Mouse (Mus musculus) CH12.LX (cell line): ENCODE results near the gene Glis3. TPM values are rescaled to one million over a fixed set of nuclear protein-coding genes. Genes with fewer than 3 reads are reported as not detected.

Source experiments
- DNase-seq: peaks from one replicate; pipeline ENCODE4 v3.0.0-alpha.2; 2013; ENCODE audit errors: extremely low read depth
- H3K27ac ChIP-seq: 2 replicates; pipeline ENCODE4 v1.5.1; 2012; ENCODE audit warnings: low read depth, mild to moderate bottlenecking, control low read depth, moderate library complexity; ENCODE audit not compliant: insufficient read depth
- H3K27me3 ChIP-seq: replicated peaks from 2 replicates; pipeline ENCODE3; 2012; ENCODE audit warnings: inconsistent platforms
- H3K36me3 ChIP-seq, 2 experiments: replicated peaks in 1 of 2; 2 replicates each; pipeline versions ENCODE3 to v1.6.1; 2012; ENCODE audit warnings: inconsistent platforms in 1 of 2, low read length in 1 of 2, mild to moderate bottlenecking in 1 of 2, mixed read lengths in 1 of 2, moderate library complexity in 1 of 2; ENCODE audit not compliant: control insufficient read depth in 1 of 2, insufficient read depth in 1 of 2
- H3K4me1 ChIP-seq, 2 experiments: 2 replicates each; pipeline ENCODE4 v1.6.1; 2012; ENCODE audit warnings: inconsistent platforms in 1 of 2, moderate library complexity in 1 of 2; ENCODE audit not compliant: insufficient read depth in 2 of 2, control insufficient read depth in 1 of 2
- H3K4me2 ChIP-seq: 2 replicates; pipeline ENCODE4 v1.6.1; 2012; ENCODE audit warnings: low read depth, mild to moderate bottlenecking, control low read depth; ENCODE audit not compliant: poor library complexity, insufficient read depth, severe bottlenecking
- H3K4me3 ChIP-seq, 3 experiments: fragments of 150-350 bp in 1 of 3; sonication (generic) in 1 of 3; replicated peaks in 1 of 3; 2 replicates each; pipeline versions ENCODE3 to v1.5.1; 2011 to 2012; ENCODE audit warnings: low read depth in 2 of 3, low read length in 2 of 3, mild to moderate bottlenecking in 2 of 3, moderate library complexity in 2 of 3, control low read depth in 1 of 3, improper control_type of control experiment in 1 of 3, inconsistent platforms in 1 of 3, mixed read lengths in 1 of 3; ENCODE audit not compliant: poor library complexity in 1 of 3
- H3K79me2 ChIP-seq: replicated peaks from 2 replicates; pipeline ENCODE4 v1.6.1; 2012; ENCODE audit warnings: mild to moderate bottlenecking, moderate library complexity; ENCODE audit not compliant: control insufficient read depth, poor library complexity, insufficient read depth, severe bottlenecking; ENCODE audit errors: extremely low read depth
- H3K9ac ChIP-seq: 2 replicates; pipeline ENCODE4 v1.6.1; 2012; ENCODE audit warnings: low read depth, mild to moderate bottlenecking, control low read depth, moderate library complexity; ENCODE audit not compliant: insufficient read depth
- H3K9me3 ChIP-seq: replicated peaks from 2 replicates; pipeline ENCODE3; 2012; ENCODE audit warnings: low read length, inconsistent platforms, mixed read lengths
- BHLHE40 ChIP-seq: IDR thresholded peaks from 2 replicates; pipeline ENCODE4 v1.6.1; 2011; ENCODE audit warnings: mild to moderate bottlenecking, low read depth, low read length, improper control_type of control experiment
- CTCF ChIP-seq, 2 experiments: IDR thresholded peaks in 1 of 2; conservative IDR thresholded peaks in 1 of 2; 2 replicates each; pipeline ENCODE4 v1.5.1; 2011 to 2012; ENCODE audit warnings: low read depth in 2 of 2, low read length in 2 of 2, improper control_type of control experiment in 1 of 2, inconsistent platforms in 1 of 2, mild to moderate bottlenecking in 1 of 2, moderate library complexity in 1 of 2
- E2F4 ChIP-seq: IDR thresholded peaks from 2 replicates; pipeline ENCODE4 v1.6.1; 2011; ENCODE audit warnings: low read depth, low read length, improper control_type of control experiment; ENCODE audit not compliant: insufficient replicate concordance
- ELF1 ChIP-seq: IDR thresholded peaks from 2 replicates; pipeline ENCODE4 v1.6.1; 2014; ENCODE audit warnings: low read depth, mild to moderate bottlenecking, inconsistent platforms, low read length, improper control_type of control experiment
- EP300 ChIP-seq: IDR thresholded peaks from 2 replicates; pipeline ENCODE4 v1.6.1; 2011; ENCODE audit warnings: low read length, improper control_type of control experiment
- JUND ChIP-seq: conservative IDR thresholded peaks from 2 replicates; pipeline ENCODE4 v1.6.1; 2011; ENCODE audit warnings: low read depth, low read length, improper control_type of control experiment
- MAFK ChIP-seq: IDR thresholded peaks from 2 replicates; pipeline ENCODE4 v1.6.1; 2011; ENCODE audit warnings: low read length, improper control_type of control experiment; ENCODE audit not compliant: insufficient replicate concordance
- MAX ChIP-seq: IDR thresholded peaks from 2 replicates; pipeline ENCODE4 v1.6.1; 2011; ENCODE audit warnings: low read length, improper control_type of control experiment
- MEF2A ChIP-seq: IDR thresholded peaks from 2 replicates; pipeline ENCODE4 v1.6.1; 2014; ENCODE audit warnings: low read depth, mild to moderate bottlenecking, inconsistent platforms, low read length, improper control_type of control experiment, borderline replicate concordance
- MXI1 ChIP-seq: IDR thresholded peaks from 2 replicates; pipeline ENCODE4 v1.6.1; 2011; ENCODE audit warnings: mild to moderate bottlenecking, low read depth, low read length, improper control_type of control experiment
- MYC ChIP-seq: IDR thresholded peaks from 2 replicates; pipeline ENCODE4 v1.6.1; 2011; ENCODE audit warnings: low read depth, mild to moderate bottlenecking, improper control_type of control experiment, low read length
- NELFE ChIP-seq: IDR thresholded peaks from 2 replicates; pipeline ENCODE4 v1.6.1; 2011; ENCODE audit warnings: low read depth, low read length, improper control_type of control experiment
- POLR2A ChIP-seq: IDR thresholded peaks from 2 replicates; pipeline ENCODE4 v1.6.1; 2011; ENCODE audit warnings: low read depth, mild to moderate bottlenecking, improper control_type of control experiment, low read length
- POLR2AphosphoS2 ChIP-seq: IDR thresholded peaks from 2 replicates; pipeline ENCODE4 v1.6.1; 2011; ENCODE audit warnings: low read depth, low read length, improper control_type of control experiment
- UBTF ChIP-seq: IDR thresholded peaks from 2 replicates; pipeline ENCODE4 v1.6.1; 2012; ENCODE audit warnings: low read depth, mild to moderate bottlenecking, inconsistent platforms, low read length, improper control_type of control experiment, moderate library complexity
- USF1 ChIP-seq: IDR thresholded peaks from 2 replicates; pipeline ENCODE4 v1.6.1; 2014; ENCODE audit warnings: low read depth, mild to moderate bottlenecking, inconsistent platforms, low read length, improper control_type of control experiment
- USF2 ChIP-seq: conservative IDR thresholded peaks from 2 replicates; pipeline ENCODE4 v1.6.1; 2011; ENCODE audit warnings: low read depth, low read length, improper control_type of control experiment
- ZC3H11A ChIP-seq: IDR thresholded peaks from 2 replicates; pipeline ENCODE4 v1.6.1; 2012; ENCODE audit warnings: low read depth, mild to moderate bottlenecking, inconsistent platforms, low read length, improper control_type of control experiment
- ZKSCAN1 ChIP-seq: IDR thresholded peaks from 2 replicates; pipeline ENCODE4 v1.6.1; 2012; ENCODE audit warnings: low read depth, inconsistent platforms, low read length, improper control_type of control experiment, borderline replicate concordance
- ZNF384 ChIP-seq: IDR thresholded peaks from 2 replicates; pipeline ENCODE4 v1.6.1; 2012; ENCODE audit warnings: low read depth, low read length, improper control_type of control experiment, inconsistent platforms
- dilution Hi-C: fragments of 300-500 bp; cut with MboI; formaldehyde crosslinking; loops from 2 replicates; pipeline ENCODE4 v1.14.3; 2020; ENCODE audit warnings: low sequenced_read_pairs; ENCODE audit not compliant: extremely low pct_unique_long_range_greater_than_20kb, extremely low pct_ligation_motif_present
- in situ Hi-C: fragments of 300-500 bp; cut with MboI; formaldehyde crosslinking; loops from 3 replicates; pipeline ENCODE4 v1.14.3; 2019; ENCODE audit warnings: low sequenced_read_pairs, low pct_ligation_motif_present, low pct_unique_long_range_greater_than_20kb, mixed read lengths
- polyA plus RNA-seq: library from polyadenylated mRNA; unstranded; fragments of >175 nt; gene quantifications from 2 replicates; pipeline ENCODE4 v1.2.1, GENCODE M21; 2012; ENCODE audit warnings: low read depth; ENCODE audit not compliant: insufficient read length
- total RNA-seq, 2 experiments: library from RNA; depleted of rRNA; stranded (reverse); fragments of 300-350 nt in 1 of 2; fragments of >200 nt in 1 of 2; gene quantifications; 2 replicates each; pipeline ENCODE4 v1.2.3; 2012 to 2014

The Glis3 gene
- total and polyA plus RNA-seq, 3 experiments, result not detected

GRCm38 (mm10) chr19:28623726-28624125 lies 56.2 kb downstream of the Glis3 start:
- H3K9me3 ChIP-seq, result no peaks in the 10 kb centered on the region
- TF ChIP-seq POLR2AphosphoS2 (no peak), USF2 (no peak), MEF2A (no peak), ZC3H11A (no peak), CTCF (conservative IDR thresholded peaks at IDR 0.05 in 1 of 2, IDR thresholded peaks at IDR 0.05 in 1 of 2; ENCODE audit: low read depth in 2 of 2, low read length in 2 of 2) (no peak), MXI1 (no peak), MYC (no peak), POLR2A (no peak), ZNF384 (no peak), EP300 (no peak), MAX (no peak), ZKSCAN1 (no peak), E2F4 (no peak), MAFK (no peak), USF1 (no peak)
- DNase-seq, result no peak
- H3K4me3 ChIP-seq, result no peak overlapping the region
- H3K27me3 ChIP-seq, result no peaks in the 10 kb centered on the region
- H3K36me3 ChIP-seq, result no peaks in the 10 kb centered on the region
- H3K79me2 ChIP-seq, result no peaks in the 10 kb centered on the region
- dilution Hi-C loops, result no loop called here
- H3K4me1 ChIP-seq, result peaks cover 0 to 5% of the 10 kb centered on the region in 2 experiments; a peak in 2 of 4 replicates
- H3K4me2 ChIP-seq, result no peak overlapping the region
- no peak overlapping the region for H3K27ac ChIP-seq
- in situ Hi-C loops, result no loop called here
- H3K9ac ChIP-seq, result no peak overlapping the region

GRCm38 (mm10) chr19:28621608-28622505 lies 58.0 kb downstream of the Glis3 start:
- dilution Hi-C loops, result no loop called here
- DNase-seq, result no peak

More at GRCm38 (mm10) chr19:28621608-28622505, 58.0 kb downstream of the Glis3 start:
- H3K27ac ChIP-seq, result no peak overlapping the region
- no peak overlapping the region for H3K9ac ChIP-seq
- H3K9me3 ChIP-seq, result no peaks in the 10 kb centered on the region
- TF ChIP-seq USF1 (no peak), MYC (no peak), ELF1 (no peak), NELFE (no peak), UBTF (no peak), ZNF384 (no peak), JUND (no peak), BHLHE40 (no peak)
- TF ChIP-seq, all 38 proteins: peak for 0
- no peak overlapping the region for H3K4me2 ChIP-seq
- no peak overlapping the region for H3K4me3 ChIP-seq
- no peaks in the 10 kb centered on the region for H3K27me3 ChIP-seq
- in situ Hi-C loops, result no loop called here
- H3K4me1 ChIP-seq, result no peaks in the 10 kb centered on the region
- H3K36me3 ChIP-seq, result no peaks in the 10 kb centered on the region
- no peaks in the 10 kb centered on the region for H3K79me2 ChIP-seq
